Comparison of ENCODE assay signal across 24 mouse cellular contexts in the genomic region with DNA sequence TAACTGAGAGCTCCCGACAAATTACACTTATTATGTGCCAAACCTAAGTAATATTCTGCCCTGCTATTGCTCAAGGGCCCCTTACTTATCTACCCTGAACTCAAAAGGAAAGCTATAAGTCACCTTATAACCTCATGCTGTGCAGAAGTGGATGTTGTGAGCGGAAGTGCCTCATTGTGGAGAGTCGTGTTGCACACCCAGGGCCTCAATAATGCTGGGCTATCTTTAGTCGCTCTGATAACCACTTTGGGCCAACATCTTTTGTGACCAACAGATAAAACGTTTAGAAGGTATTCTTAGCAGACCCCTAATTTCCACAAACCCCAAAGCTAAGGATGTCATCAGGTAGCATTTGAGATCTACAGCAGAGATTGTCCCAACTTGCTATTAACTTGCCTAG. TPM values are rescaled to one million over a fixed set of nuclear protein-coding genes. Genes with fewer than 3 reads are reported as not detected.
DNase-seq lines count a peak whose midpoint lies in the region; ATAC-seq and TF ChIP-seq lines count a peak whose summit lies in the region.
"Had no signal": no experiment of that assay in that cellular context is flagged by ENCODE, and none has a peak within 500 bp of the region (broad histone marks: within the 10 kb centered on the region; RNA-seq: fewer than 3 reads in every experiment).

No protein-coding gene starts in this region.

- H3K27me3 ChIP-seq in heart, embryonic 13.5 days (replicated peaks), result no peaks in the 10 kb centered on the region
- no peaks in the 10 kb centered on the region for H3K27me3 ChIP-seq in liver, embryonic 12.5 days (replicated peaks)
- H3K27me3 ChIP-seq in liver, postnatal 0 days (ENCODE audit: insufficient read depth, low read length), result no peaks in the 10 kb centered on the region
- no peaks in the 10 kb centered on the region for H3K27me3 ChIP-seq in liver, embryonic 14.5 days (ENCODE audit: control insufficient read depth, insufficient read depth, low read length)
- no peaks in the 10 kb centered on the region for H3K27me3 ChIP-seq in thymus, adult 2 months (ENCODE audit: control insufficient read depth, insufficient read depth, low read length)
- no peaks in the 10 kb centered on the region for H3K27me3 ChIP-seq in forebrain, embryonic 12.5 days
- H3K27me3 ChIP-seq: hindbrain, embryonic 12.5 days; hindbrain, embryonic 15.5 days had no signal

- H3K9me3 ChIP-seq in heart, embryonic 13.5 days, result no peaks in the 10 kb centered on the region
- H3K9me3 ChIP-seq in liver, embryonic 12.5 days (replicated peaks), result no peaks in the 10 kb centered on the region
- no peaks in the 10 kb centered on the region for H3K9me3 ChIP-seq in liver, postnatal 0 days (ENCODE audit: low read length)
- H3K9me3 ChIP-seq in liver, embryonic 14.5 days (ENCODE audit: control insufficient read depth, low read length), result no peaks in the 10 kb centered on the region
- no peaks in the 10 kb centered on the region for H3K9me3 ChIP-seq in forebrain, embryonic 12.5 days
- H3K9me3 ChIP-seq: forebrain, embryonic 10.5 days; hindbrain, embryonic 12.5 days; hindbrain, embryonic 15.5 days had no signal

- H3K36me3 ChIP-seq in heart, embryonic 13.5 days, result peaks cover 28% of the 10 kb centered on the region
- peaks cover 28% of the 10 kb centered on the region for H3K36me3 ChIP-seq in liver, embryonic 12.5 days
- peaks cover 20% of the 10 kb centered on the region; the same call in 1 of the 2 replicates for H3K36me3 ChIP-seq in liver, postnatal 0 days (replicated peaks; ENCODE audit: insufficient read depth, low read length)
- H3K36me3 ChIP-seq in liver, embryonic 14.5 days (replicated peaks; ENCODE audit: control insufficient read depth, insufficient read depth, low read depth), result no peaks in the 10 kb centered on the region; the same call in 1 of the 2 replicates
- H3K36me3 ChIP-seq in thymus, adult 2 months (ENCODE audit: control insufficient read depth, insufficient read depth, low read length), result no peaks in the 10 kb centered on the region; the same call in 1 of the 2 replicates
- H3K36me3 ChIP-seq in forebrain, embryonic 12.5 days (replicated peaks), result peaks cover 28% of the 10 kb centered on the region

- no peak for ATAC-seq in heart, embryonic 13.5 days (ENCODE audit: extremely low read depth, insufficient number of reproducible peaks, low FRiP score, low TSS enrichment)
- ATAC-seq in liver, embryonic 12.5 days, result peak; percentile 64
- no peak for ATAC-seq in liver, postnatal 0 days
- peak; percentile 31; the same call in 1 of the 2 replicates for ATAC-seq in liver, embryonic 14.5 days (ENCODE audit: insufficient read depth)
- peak; percentile 38; the same call in 1 of the 2 replicates for ATAC-seq in megakaryocyte, adult 5-6 weeks (ENCODE audit: poor library complexity, severe bottlenecking)
- ATAC-seq in forebrain, embryonic 12.5 days (ENCODE audit: low FRiP score), result no peak
- ATAC-seq: activated CD4-positive, CD25-positive, alpha-beta regulatory T cell, adult 4 months; CD4-positive, CD25-positive, alpha-beta regulatory T cell, adult 4 months; forebrain, embryonic 14.5 days; forebrain, postnatal 0 days had no signal

- peak overlapping the region; percentile 22; the same call in 1 of the 2 replicates for H3K27ac ChIP-seq in heart, embryonic 13.5 days (replicated peaks)
- peak overlapping the region; percentile 46 for H3K27ac ChIP-seq in liver, embryonic 12.5 days
- no peak overlapping the region for H3K27ac ChIP-seq in liver, postnatal 0 days (ENCODE audit: low read depth)
- H3K27ac ChIP-seq in liver, embryonic 14.5 days, result peak overlapping the region; percentile 25
- no peak overlapping the region for H3K27ac ChIP-seq in thymus, adult 2 months (ENCODE audit: control insufficient read depth, insufficient read depth, low read length)
- no peak overlapping the region for H3K27ac ChIP-seq in forebrain, embryonic 12.5 days
- H3K27ac ChIP-seq: forebrain, embryonic 10.5 days; gastrocnemius, adult 2 months; hindbrain, embryonic 12.5 days; hindbrain, embryonic 15.5 days had no signal

- WGBS in heart, embryonic 13.5 days, result 32% methylated on average over 5 of the region's 5 CpGs
- 27% methylated on average over 5 of the region's 5 CpGs for WGBS in liver, embryonic 12.5 days (ENCODE audit: insufficient replicate concordance)
- 46% methylated on average over 5 of the region's 5 CpGs for WGBS in liver, postnatal 0 days (ENCODE audit: insufficient replicate concordance)
- 20% methylated on average over 5 of the region's 5 CpGs for WGBS in liver, embryonic 14.5 days (ENCODE audit: insufficient replicate concordance)
- WGBS in thymus, adult 2 months, result 85% methylated on average over 5 of the region's 5 CpGs
- 91% methylated on average over 5 of the region's 5 CpGs for WGBS in forebrain, embryonic 12.5 days

- peaks cover 51% of the 10 kb centered on the region for H3K4me1 ChIP-seq in heart, embryonic 13.5 days
- peaks cover 64% of the 10 kb centered on the region for H3K4me1 ChIP-seq in liver, embryonic 12.5 days
- H3K4me1 ChIP-seq in liver, postnatal 0 days (ENCODE audit: insufficient read depth), result peaks cover 15% of the 10 kb centered on the region
- H3K4me1 ChIP-seq in liver, embryonic 14.5 days (replicated peaks; ENCODE audit: control insufficient read depth in 2 of 2, insufficient read depth in 2 of 2, low read length in 1 of 2), result peaks cover 15 to 27% of the 10 kb centered on the region in 2 experiments
- H3K4me1 ChIP-seq in thymus, adult 2 months (replicated peaks; ENCODE audit: control insufficient read depth, insufficient read depth, low read length), result no peaks in the 10 kb centered on the region
- H3K4me1 ChIP-seq in forebrain, embryonic 12.5 days, result no peaks in the 10 kb centered on the region
- H3K4me1 ChIP-seq: hindbrain, embryonic 12.5 days had no signal

- TF ChIP-seq POLR2A in thymus, adult 2 months (IDR thresholded peaks at IDR 0.05; ENCODE audit: control insufficient read depth, extremely low read depth, insufficient read depth, low read length, poor library complexity), result no peak

- no peak overlapping the region for H3K9ac ChIP-seq in heart, embryonic 13.5 days
- H3K9ac ChIP-seq in liver, embryonic 12.5 days, result peak overlapping the region; percentile 7; the same call in 1 of the 2 replicates
- no peak overlapping the region for H3K9ac ChIP-seq in liver, postnatal 0 days (replicated peaks)
- peak overlapping the region; percentile 9; the same call in 1 of the 2 replicates for H3K9ac ChIP-seq in liver, embryonic 14.5 days (replicated peaks)
- H3K9ac ChIP-seq in forebrain, embryonic 12.5 days, result no peak overlapping the region
- H3K9ac ChIP-seq: forebrain, postnatal 0 days; hindbrain, embryonic 12.5 days; hindbrain, embryonic 15.5 days had no signal

- TF ChIP-seq EP300 in liver, postnatal 0 days (IDR thresholded peaks at IDR 0.05; ENCODE audit: low read depth), result no peak
- TF ChIP-seq EP300 in liver, embryonic 14.5 days (IDR thresholded peaks at IDR 0.05; ENCODE audit: low read depth), result peak; percentile 33; the same call in 1 of the 2 replicates

- TF ChIP-seq CTCF in liver, postnatal 0 days (IDR thresholded peaks at IDR 0.05; ENCODE audit: low read depth), result no peak
- no peak for TF ChIP-seq CTCF in liver, embryonic 14.5 days (IDR thresholded peaks at IDR 0.05; ENCODE audit: low read depth)
- no peak for TF ChIP-seq CTCF in thymus, adult 2 months (IDR thresholded peaks at IDR 0.05; ENCODE audit: borderline replicate concordance, control insufficient read depth, extremely low read depth, insufficient read depth, low read length, poor library complexity)

- H3K4me3 ChIP-seq in heart, embryonic 13.5 days, result no peak overlapping the region
- no peak overlapping the region for H3K4me3 ChIP-seq in liver, embryonic 12.5 days
- no peak overlapping the region for H3K4me3 ChIP-seq in liver, postnatal 0 days (ENCODE audit: low read depth, low read length)
- no peak overlapping the region for H3K4me3 ChIP-seq in liver, embryonic 14.5 days (ENCODE audit: insufficient read depth in 1 of 2, low read depth in 2 of 2, low read length in 2 of 2)
- no peak overlapping the region for H3K4me3 ChIP-seq in thymus, adult 2 months (ENCODE audit: control insufficient read depth, insufficient read depth, low read length)
- no peak overlapping the region for H3K4me3 ChIP-seq in forebrain, embryonic 12.5 days (replicated peaks)
- H3K4me3 ChIP-seq: forebrain, embryonic 10.5 days; gastrocnemius, adult 2 months; hindbrain, embryonic 12.5 days; hindbrain, embryonic 15.5 days had no signal

- H3K4me2 ChIP-seq in heart, embryonic 13.5 days, result peak overlapping the region; percentile 10; the same call in 1 of the 2 replicates
- peak overlapping the region; percentile 13; the same call in 1 of the 2 replicates for H3K4me2 ChIP-seq in liver, embryonic 12.5 days
- H3K4me2 ChIP-seq in liver, postnatal 0 days (ENCODE audit: low read depth, low read length), result no peak overlapping the region
- H3K4me2 ChIP-seq in liver, embryonic 14.5 days (ENCODE audit: low read depth), result peak overlapping the region; percentile 24; the same call in 1 of the 2 replicates
- H3K4me2 ChIP-seq in forebrain, embryonic 12.5 days, result no peak overlapping the region
- H3K4me2 ChIP-seq: hindbrain, embryonic 12.5 days; hindbrain, embryonic 15.5 days had no signal

- no peak for DNase-seq in heart, adult 11 months
- no peak for DNase-seq in liver, postnatal 0 days
- no peak for DNase-seq in liver, embryonic 14.5 days (ENCODE audit: low read depth in 3 of 3, low spot score in 3 of 3)
- no peak for DNase-seq in thymus, adult 2 months
- DNase-seq: adrenal gland, adult 8-10 months; adrenal gland, postnatal 25 days; cerebellum, adult 18-20 months; cerebellum, adult 9-10 months; cerebellum, postnatal 14 days; forebrain, postnatal 0 days; gastrocnemius, adult 2 months; gastrocnemius, postnatal 14 days; heart, adult 18-20 months; heart, postnatal 14 days had no signal

RNA-seq across cellular contexts. Expression of a gene that starts 24.7 kb away (rescaled TPM):
- polyA plus RNA-seq in heart, embryonic 13.5 days (2015; fragmentation: Nextera tagmentation; extraction: Ambion mirVana), result 41.2 and 43.0 TPM in 2 replicates
- polyA plus RNA-seq in liver, embryonic 12.5 days (2016; fragmentation: Nextera tagmentation; extraction: Ambion mirVana), result 45.4 and 47.6 TPM in 2 replicates
- 15.3 and 18.9 TPM in 2 replicates for polyA plus RNA-seq in liver, postnatal 0 days (2015; fragmentation: Nextera tagmentation; extraction: Ambion mirVana)
- 35.1 and 39.9 TPM in 2 replicates for polyA plus RNA-seq in liver, embryonic 14.5 days (2012; rRNA removed)
- polyA plus RNA-seq in liver, embryonic 14.5 days (2014; fragmentation: Nextera tagmentation; extraction: Ambion mirVana), result 17.1 and 18.0 TPM in 2 replicates
- total RNA-seq in megakaryocyte, adult 5-6 weeks (2015), result 1.3 TPM in 2 replicates
- 0.51 and 2.2 TPM in 2 replicates for total RNA-seq in megakaryocyte, adult 5-6 weeks (2017)
- 275 TPM in 2 replicates for polyA plus RNA-seq in thymus, adult 2 months (2012; rRNA removed)
- polyA plus RNA-seq in forebrain, embryonic 12.5 days (2016; fragmentation: Nextera tagmentation; extraction: Ambion mirVana), result 121 and 127 TPM in 2 replicates

RNA-seq across cellular contexts. Expression of a gene that starts 35.8 kb away (rescaled TPM):
- 12.7 and 13.2 TPM in 2 replicates for polyA plus RNA-seq in heart, embryonic 13.5 days (2015; fragmentation: Nextera tagmentation; extraction: Ambion mirVana)
- polyA plus RNA-seq in liver, embryonic 12.5 days (2016; fragmentation: Nextera tagmentation; extraction: Ambion mirVana), result 12.2 and 13.7 TPM in 2 replicates
- 4.9 and 5.4 TPM in 2 replicates for polyA plus RNA-seq in liver, postnatal 0 days (2015; fragmentation: Nextera tagmentation; extraction: Ambion mirVana)
- 9.8 and 10.6 TPM in 2 replicates for polyA plus RNA-seq in liver, embryonic 14.5 days (2012; rRNA removed)
- polyA plus RNA-seq in liver, embryonic 14.5 days (2014; fragmentation: Nextera tagmentation; extraction: Ambion mirVana), result 7.4 and 7.8 TPM in 2 replicates
- total RNA-seq in megakaryocyte, adult 5-6 weeks (2015), result 2.4 and 8.6 TPM in 2 replicates
- total RNA-seq in megakaryocyte, adult 5-6 weeks (2017), result 2.1 and 6.9 TPM in 2 replicates
- polyA plus RNA-seq in thymus, adult 2 months (2012; rRNA removed), result 27.0 and 27.4 TPM in 2 replicates
- 8.8 and 9.4 TPM in 2 replicates for polyA plus RNA-seq in forebrain, embryonic 12.5 days (2016; fragmentation: Nextera tagmentation; extraction: Ambion mirVana)

RNA-seq across cellular contexts. Expression of a gene that starts 35.8 kb away (rescaled TPM):
- polyA plus RNA-seq in heart, embryonic 13.5 days (2015; fragmentation: Nextera tagmentation; extraction: Ambion mirVana), result 14.3 and 14.7 TPM in 2 replicates
- 62.6 and 67.1 TPM in 2 replicates for polyA plus RNA-seq in liver, embryonic 12.5 days (2016; fragmentation: Nextera tagmentation; extraction: Ambion mirVana)
- 38.2 and 40.3 TPM in 2 replicates for polyA plus RNA-seq in liver, postnatal 0 days (2015; fragmentation: Nextera tagmentation; extraction: Ambion mirVana)
- 47.4 and 69.6 TPM in 2 replicates for polyA plus RNA-seq in liver, embryonic 14.5 days (2012; rRNA removed)
- polyA plus RNA-seq in liver, embryonic 14.5 days (2014; fragmentation: Nextera tagmentation; extraction: Ambion mirVana), result 44.9 and 50.5 TPM in 2 replicates
- total RNA-seq in megakaryocyte, adult 5-6 weeks (2015), result 0.76 and 2.8 TPM in 2 replicates
- total RNA-seq in megakaryocyte, adult 5-6 weeks (2017), result 1.0 and 1.3 TPM in 2 replicates
- polyA plus RNA-seq in thymus, adult 2 months (2012; rRNA removed), result 30.0 and 33.1 TPM in 2 replicates
- 5.5 and 6.9 TPM in 2 replicates for polyA plus RNA-seq in forebrain, embryonic 12.5 days (2016; fragmentation: Nextera tagmentation; extraction: Ambion mirVana)

RNA-seq across cellular contexts. Expression of a gene that starts 42.7 kb away (rescaled TPM):
- polyA plus RNA-seq in heart, embryonic 13.5 days (2015; fragmentation: Nextera tagmentation; extraction: Ambion mirVana), result 833 and 868 TPM in 2 replicates
- 1,112 and 1,156 TPM in 2 replicates for polyA plus RNA-seq in liver, embryonic 12.5 days (2016; fragmentation: Nextera tagmentation; extraction: Ambion mirVana)
- polyA plus RNA-seq in liver, postnatal 0 days (2015; fragmentation: Nextera tagmentation; extraction: Ambion mirVana), result 732 and 758 TPM in 2 replicates
- polyA plus RNA-seq in liver, embryonic 14.5 days (2012; rRNA removed), result 628 and 1,347 TPM in 2 replicates
- polyA plus RNA-seq in liver, embryonic 14.5 days (2014; fragmentation: Nextera tagmentation; extraction: Ambion mirVana), result 1,087 and 1,100 TPM in 2 replicates
- total RNA-seq in megakaryocyte, adult 5-6 weeks (2015), result 2,467 and 2,664 TPM in 2 replicates
- total RNA-seq in megakaryocyte, adult 5-6 weeks (2017), result 2,641 and 2,675 TPM in 2 replicates
- 193 and 312 TPM in 2 replicates for polyA plus RNA-seq in thymus, adult 2 months (2012; rRNA removed)
- polyA plus RNA-seq in forebrain, embryonic 12.5 days (2016; fragmentation: Nextera tagmentation; extraction: Ambion mirVana), result 931 and 997 TPM in 2 replicates

RNA-seq across cellular contexts. Expression of a gene that starts 46.2 kb away (rescaled TPM):
- 16.5 and 17.7 TPM in 2 replicates for polyA plus RNA-seq in heart, embryonic 13.5 days (2015; fragmentation: Nextera tagmentation; extraction: Ambion mirVana)
- 6.0 and 6.7 TPM in 2 replicates for polyA plus RNA-seq in liver, embryonic 12.5 days (2016; fragmentation: Nextera tagmentation; extraction: Ambion mirVana)
- polyA plus RNA-seq in liver, postnatal 0 days (2015; fragmentation: Nextera tagmentation; extraction: Ambion mirVana), result 5.9 and 7.5 TPM in 2 replicates
- polyA plus RNA-seq in liver, embryonic 14.5 days (2012; rRNA removed), result 2.5 and 3.1 TPM in 2 replicates
- polyA plus RNA-seq in liver, embryonic 14.5 days (2014; fragmentation: Nextera tagmentation; extraction: Ambion mirVana), result 3.8 and 4.1 TPM in 2 replicates
- total RNA-seq in megakaryocyte, adult 5-6 weeks (2015), result 24.0 and 28.2 TPM in 2 replicates
- total RNA-seq in megakaryocyte, adult 5-6 weeks (2017), result 8.5 and 9.1 TPM in 2 replicates
- 17.6 and 18.9 TPM in 2 replicates for polyA plus RNA-seq in thymus, adult 2 months (2012; rRNA removed)
- polyA plus RNA-seq in forebrain, embryonic 12.5 days (2016; fragmentation: Nextera tagmentation; extraction: Ambion mirVana), result 22.3 and 25.5 TPM in 2 replicates

Comparison
In these comparisons a context has a peak if more than half of its experiments do, and no peak if none do; other contexts are left out.
1. ATAC-seq: peak in liver, embryonic 12.5 days (single experiment), liver, embryonic 14.5 days (single experiment) and megakaryocyte, adult 5-6 weeks (single experiment); none in heart, embryonic 13.5 days (single experiment), liver, postnatal 0 days (single experiment) and forebrain, embryonic 12.5 days (single experiment).
2. H3K27ac ChIP-seq: peak in heart, embryonic 13.5 days (single experiment), liver, embryonic 12.5 days (single experiment) and liver, embryonic 14.5 days (single experiment); none in liver, postnatal 0 days (single experiment), thymus, adult 2 months (single experiment) and forebrain, embryonic 12.5 days (single experiment).
3. H3K4me2 ChIP-seq: peak in heart, embryonic 13.5 days (single experiment), liver, embryonic 12.5 days (single experiment) and liver, embryonic 14.5 days (single experiment); none in liver, postnatal 0 days (single experiment) and forebrain, embryonic 12.5 days (single experiment).
4. H3K9ac ChIP-seq: peak in liver, embryonic 12.5 days (single experiment) and liver, embryonic 14.5 days (single experiment); none in heart, embryonic 13.5 days (single experiment), liver, postnatal 0 days (single experiment) and forebrain, embryonic 12.5 days (single experiment).